Mouse (Mus musculus) splenic B cell, adult 2 months (primary cell): ENCODE results near the gene Tmem151b.

Experiments used
- DNase-seq: peaks from one replicate; pipeline ENCODE4 v3.0.0-alpha.2; 2011; ENCODE audit warnings: low read depth, low spot score
- H3K27me3 ChIP-seq: 2 replicates; pipeline ENCODE4 v1.6.1; 2012; ENCODE audit warnings: mild to moderate bottlenecking, low read length, moderate library complexity, mixed read lengths; ENCODE audit not compliant: control insufficient read depth, poor library complexity, insufficient read depth, severe bottlenecking
- H3K36me3 ChIP-seq: 2 replicates; pipeline ENCODE4 v1.6.1; 2012; ENCODE audit warnings: mild to moderate bottlenecking, low read length, moderate library complexity, mixed read lengths; ENCODE audit not compliant: control insufficient read depth, poor library complexity, insufficient read depth, severe bottlenecking

Gene Tmem151b

DNA sequence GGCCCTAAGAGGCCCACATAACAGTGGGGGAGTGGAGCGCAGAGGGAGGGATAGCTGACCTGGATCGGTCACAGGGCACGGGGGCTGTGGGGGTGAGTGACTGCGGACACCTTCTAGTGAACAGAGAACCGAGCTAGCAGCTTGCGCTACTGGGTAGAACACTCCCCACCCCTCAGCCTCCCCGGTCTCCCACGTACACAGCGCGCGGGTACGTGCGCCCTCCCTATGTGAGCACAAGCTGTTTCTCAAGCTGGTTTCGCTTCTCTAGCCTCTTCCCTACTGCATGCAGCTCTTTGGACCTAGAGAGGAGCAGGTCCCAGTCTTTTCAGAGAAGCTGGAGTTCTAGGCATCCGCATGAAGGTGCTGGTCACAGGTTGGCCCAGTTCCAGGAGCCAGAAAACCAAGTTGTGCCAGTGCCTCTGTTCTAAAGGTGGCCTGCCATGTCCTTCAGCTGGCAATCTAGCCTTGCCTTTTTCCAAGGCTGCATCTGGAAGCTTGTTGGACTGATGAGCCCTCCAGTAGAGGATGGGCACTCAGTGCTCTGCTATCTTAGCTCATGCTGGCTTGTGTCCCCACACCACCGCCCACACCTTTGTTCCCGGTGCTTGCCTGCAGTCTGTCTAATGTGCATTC, 24.8 kb upstream of the Tmem151b start:
- no peaks in the 10 kb centered on the region for H3K27me3 ChIP-seq
- DNase-seq, result peak; percentile 86
- peaks cover 18% of the 10 kb centered on the region for H3K36me3 ChIP-seq

DNA sequence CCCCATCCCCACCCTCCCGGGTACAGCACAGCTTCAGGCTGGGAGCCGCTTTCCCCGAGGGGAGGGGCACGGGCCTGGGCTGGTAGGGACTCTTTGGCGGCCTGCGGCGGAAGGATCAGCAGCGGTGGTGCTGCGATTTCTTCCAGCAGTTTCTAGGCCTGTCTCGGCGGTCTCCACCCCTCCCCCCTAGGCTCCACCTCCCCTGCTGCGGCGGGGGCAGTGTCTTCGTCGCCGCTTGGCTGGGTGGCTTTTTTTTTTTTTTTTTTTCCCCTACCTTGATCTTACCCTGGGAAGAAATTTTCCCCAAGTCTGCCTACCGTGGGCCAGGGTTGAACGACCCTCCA, 24.3 kb upstream of the Tmem151b start:
- Histone ChIP-seq H3K27me3 (no peaks in the 10 kb centered on the region), H3K36me3 (peaks cover 22% of the 10 kb centered on the region)
- DNase-seq, result peak; percentile 97

DNA sequence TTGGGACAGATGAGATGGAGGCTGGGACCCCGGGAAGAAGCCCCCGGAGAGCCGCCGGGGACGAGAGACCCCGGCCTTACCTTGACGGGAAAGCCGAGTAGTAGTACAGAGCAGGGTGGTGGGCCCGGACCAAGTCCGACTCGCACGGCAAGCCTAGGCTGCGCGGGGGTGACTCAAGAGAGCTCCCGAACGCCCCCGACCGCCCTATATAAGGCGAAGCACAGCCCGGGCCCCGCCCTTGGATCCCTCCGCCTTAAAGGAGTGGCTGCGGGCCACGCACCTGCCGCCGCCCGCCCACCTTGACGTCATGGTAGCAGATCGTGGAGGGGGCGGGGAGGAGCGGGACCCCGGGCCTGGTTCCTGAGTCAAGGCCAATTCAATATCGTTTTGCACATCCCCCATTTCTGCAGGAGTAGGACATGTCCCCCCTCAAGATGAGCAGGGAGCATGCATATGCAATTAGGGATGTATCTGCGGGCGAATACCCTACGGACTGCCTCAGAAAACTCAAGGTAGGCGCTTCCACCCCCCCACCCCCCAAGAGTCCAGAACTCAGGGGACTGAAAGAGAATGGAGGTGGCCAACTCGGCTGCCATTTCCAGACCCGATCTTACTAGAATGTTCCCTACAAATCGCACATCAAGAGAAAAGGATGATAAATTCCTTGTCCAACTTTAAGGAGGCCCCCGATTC, 23.8 kb upstream of the Tmem151b start, which contains the start of gene Hsp90ab1:
Gene Hsp90ab1 (minus strand): TSS at position 185 of the 693 bp plus-strand sequence.
- DNase-seq, result peak; percentile 99
- peaks cover 22% of the 10 kb centered on the region for H3K36me3 ChIP-seq

DNA sequence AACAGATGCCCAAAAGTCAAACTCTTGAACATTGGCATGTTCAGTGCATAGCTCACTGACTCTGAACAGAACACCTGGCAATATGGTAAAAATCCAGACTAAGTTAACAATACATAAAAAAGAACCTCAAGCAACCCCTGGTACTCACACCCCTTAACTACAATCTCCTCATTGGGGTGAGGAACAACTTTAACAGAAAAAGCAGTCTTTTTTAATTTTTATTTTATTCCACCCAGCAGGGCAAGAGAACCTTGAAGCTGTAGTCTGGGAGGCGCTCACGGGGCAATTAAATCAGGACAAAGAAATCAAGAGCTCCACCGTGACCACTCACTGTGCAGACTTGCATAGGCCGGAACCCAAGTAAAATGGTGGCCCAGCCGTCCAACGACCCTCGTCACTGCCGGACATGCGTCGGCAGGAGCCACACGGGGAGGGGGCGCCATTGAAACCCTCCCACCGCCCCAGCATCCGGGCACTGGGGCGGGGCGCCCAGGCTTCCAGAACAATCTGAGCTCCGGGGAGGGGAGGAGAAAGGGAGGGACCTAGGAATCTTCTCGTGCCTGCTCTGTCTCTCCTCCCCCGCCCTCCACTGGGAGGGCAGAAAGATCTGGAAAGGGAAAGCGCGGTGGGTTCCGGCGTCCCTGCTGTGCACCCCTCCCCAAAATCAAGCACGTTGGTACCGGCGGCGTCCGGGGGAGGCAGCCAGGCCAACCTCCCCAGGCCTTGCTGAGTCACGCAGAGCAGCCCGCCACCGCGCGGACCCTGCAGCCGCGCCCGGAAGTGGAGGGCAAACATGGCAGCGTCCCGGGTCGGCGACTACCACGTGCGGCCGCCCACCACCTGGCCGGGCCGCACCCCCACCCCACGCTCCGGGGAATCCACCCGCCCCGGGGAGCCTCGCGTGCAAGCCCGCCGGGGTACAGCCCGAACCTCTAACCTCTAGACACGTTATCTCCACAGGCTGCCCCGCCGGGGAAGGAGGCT, 22.9 kb upstream of the Tmem151b start:
- peaks cover 24% of the 10 kb centered on the region for H3K36me3 ChIP-seq
- no peaks in the 10 kb centered on the region for H3K27me3 ChIP-seq
- peak; percentile 79 for DNase-seq

More for the DNA sequence above, 23.8 kb upstream of the Tmem151b start, which contains the start of gene Hsp90ab1:
- no peaks in the 10 kb centered on the region for H3K27me3 ChIP-seq

DNA sequence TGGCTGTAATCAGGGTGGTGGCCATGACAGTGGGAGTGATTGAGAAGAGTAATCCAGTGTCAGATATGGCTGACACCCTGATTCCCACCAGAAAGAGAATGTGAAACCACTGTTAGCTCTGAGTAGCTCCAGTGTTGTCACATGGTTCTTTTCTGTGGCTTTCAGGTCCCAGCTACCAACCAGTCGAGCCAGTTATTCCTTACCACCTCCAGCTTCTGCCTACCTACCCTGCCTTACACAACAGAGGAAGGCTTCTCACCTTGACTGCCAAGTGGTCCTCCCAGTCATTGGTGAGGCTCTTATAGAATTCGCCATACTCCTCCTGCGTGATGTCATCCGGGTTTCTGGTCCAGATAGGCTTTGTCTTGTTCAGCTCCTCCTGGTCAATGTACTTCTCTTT, 20.5 kb upstream of the Tmem151b start:
- no peak for DNase-seq
- H3K36me3 ChIP-seq, result peaks cover 28% of the 10 kb centered on the region
- H3K27me3 ChIP-seq, result no peaks in the 10 kb centered on the region

DNA sequence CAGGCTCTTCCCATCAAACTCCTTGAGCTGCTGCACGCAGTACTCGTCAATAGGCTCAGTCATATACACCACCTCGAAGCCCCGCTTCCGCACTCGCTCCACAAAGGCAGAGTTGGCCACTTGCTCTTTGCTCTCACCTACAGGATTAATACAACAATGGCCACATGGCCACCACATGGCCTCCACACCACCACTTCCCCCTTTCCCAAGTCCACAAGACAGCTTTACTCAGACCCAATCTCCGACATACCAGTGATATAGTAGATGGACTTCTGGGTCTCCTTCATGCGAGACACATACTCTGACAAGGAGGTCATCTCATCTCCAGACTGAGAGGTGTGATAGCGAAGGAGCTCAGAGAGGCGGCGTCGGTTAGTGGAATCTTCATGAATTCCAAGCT, 19.5 kb upstream of the Tmem151b start:
- H3K36me3 ChIP-seq, result peaks cover 28% of the 10 kb centered on the region
- peak; percentile 41 for DNase-seq
- H3K27me3 ChIP-seq, result no peaks in the 10 kb centered on the region

DNA sequence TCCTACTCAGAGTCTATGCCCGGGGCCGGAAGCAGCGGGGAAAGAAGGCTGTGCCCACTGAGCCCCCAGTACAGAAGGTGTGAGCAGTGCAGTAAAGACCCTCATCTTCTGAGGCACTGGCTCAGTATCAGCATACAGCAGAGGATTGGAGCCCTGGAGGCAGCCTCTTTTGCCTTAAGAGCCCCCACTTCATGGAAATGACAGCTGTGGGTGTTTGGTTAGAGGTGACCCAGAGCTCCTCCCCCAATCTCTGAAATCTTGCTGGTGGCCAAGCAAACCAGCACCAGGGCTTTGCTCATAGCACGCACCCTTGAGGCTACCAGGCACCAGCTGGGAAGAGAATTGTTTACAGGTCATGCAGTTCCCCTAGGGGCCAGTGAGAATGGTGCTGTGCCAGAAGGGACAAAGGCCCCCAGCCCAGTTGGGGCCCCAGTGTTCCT, 17.7 kb upstream of the Tmem151b start:
- Histone ChIP-seq H3K36me3 (peaks cover 30% of the 10 kb centered on the region), H3K27me3 (no peaks in the 10 kb centered on the region)
- no peak for DNase-seq

DNA sequence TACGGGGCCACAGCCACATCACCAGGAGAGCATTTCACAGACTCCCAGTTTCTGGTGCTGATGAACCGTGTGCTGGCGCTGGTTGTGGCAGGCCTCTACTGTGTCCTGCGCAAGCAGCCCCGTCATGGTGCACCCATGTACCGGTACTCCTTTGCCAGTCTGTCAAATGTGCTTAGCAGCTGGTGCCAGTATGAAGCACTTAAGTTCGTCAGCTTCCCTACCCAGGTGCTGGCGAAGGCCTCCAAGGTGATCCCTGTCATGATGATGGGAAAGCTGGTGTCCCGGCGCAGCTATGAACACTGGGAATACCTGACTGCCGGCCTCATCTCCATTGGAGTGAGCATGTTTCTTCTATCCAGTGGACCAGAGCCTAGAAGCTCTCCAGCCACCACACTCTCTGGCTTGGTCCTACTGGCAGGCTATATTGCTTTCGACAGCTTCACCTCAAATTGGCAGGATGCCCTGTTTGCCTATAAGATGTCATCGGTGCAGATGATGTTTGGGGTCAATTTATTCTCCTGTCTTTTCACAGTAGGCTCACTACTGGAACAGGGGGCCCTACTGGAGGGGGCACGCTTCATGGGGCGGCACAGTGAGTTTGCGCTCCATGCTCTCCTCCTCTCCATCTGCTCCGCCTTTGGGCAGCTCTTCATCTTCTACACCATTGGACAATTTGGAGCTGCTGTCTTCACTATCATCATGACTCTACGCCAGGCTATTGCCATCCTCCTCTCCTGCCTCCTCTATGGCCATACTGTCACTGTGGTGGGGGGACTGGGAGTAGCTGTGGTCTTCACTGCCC, 17.1 kb upstream of the Tmem151b start:
- H3K36me3 ChIP-seq, result peaks cover 29% of the 10 kb centered on the region
- H3K27me3 ChIP-seq, result no peaks in the 10 kb centered on the region
- peak; percentile 56 for DNase-seq

DNA sequence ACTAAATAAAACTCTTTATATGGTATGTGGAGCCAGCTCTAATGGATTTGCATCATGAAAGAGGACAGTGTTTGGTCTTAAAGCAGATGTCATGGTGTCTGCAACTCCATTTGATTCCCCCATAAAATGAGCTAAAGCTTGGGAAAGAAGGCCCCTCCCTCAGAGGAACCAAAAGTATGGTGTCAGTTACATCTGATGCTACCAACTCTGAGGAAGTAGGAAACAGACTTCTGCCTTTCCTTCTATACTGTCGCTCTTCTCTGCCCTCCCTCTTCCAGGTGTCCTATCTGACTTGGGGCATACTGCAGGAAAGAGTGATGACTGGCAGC, 16.5 kb upstream of the Tmem151b start:
- peaks cover 25% of the 10 kb centered on the region for H3K36me3 ChIP-seq
- peak; percentile 53 for DNase-seq
- H3K27me3 ChIP-seq, result no peaks in the 10 kb centered on the region

DNA sequence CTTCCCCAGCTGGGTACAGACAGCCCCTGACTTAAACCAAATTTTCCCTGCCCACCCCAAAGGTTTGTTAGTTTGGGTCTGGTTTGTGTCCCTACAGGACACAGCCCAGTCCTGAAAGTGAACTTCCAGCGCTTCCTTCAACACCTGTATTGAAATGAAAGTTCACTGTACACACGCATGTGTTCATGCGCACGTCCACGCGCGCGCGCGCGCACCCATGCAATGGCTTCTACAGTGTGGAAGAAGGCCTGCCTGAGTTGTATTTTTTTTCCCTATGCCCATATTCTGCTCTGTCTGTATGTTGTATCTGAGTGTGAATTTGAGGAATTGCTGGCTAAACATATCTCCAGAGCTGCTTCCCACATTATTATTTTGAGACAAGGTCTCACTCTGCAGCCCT, 15.6 kb upstream of the Tmem151b start:
- H3K36me3 ChIP-seq, result peaks cover 20% of the 10 kb centered on the region
- H3K27me3 ChIP-seq, result no peaks in the 10 kb centered on the region
- DNase-seq, result peak; percentile 47

DNA sequence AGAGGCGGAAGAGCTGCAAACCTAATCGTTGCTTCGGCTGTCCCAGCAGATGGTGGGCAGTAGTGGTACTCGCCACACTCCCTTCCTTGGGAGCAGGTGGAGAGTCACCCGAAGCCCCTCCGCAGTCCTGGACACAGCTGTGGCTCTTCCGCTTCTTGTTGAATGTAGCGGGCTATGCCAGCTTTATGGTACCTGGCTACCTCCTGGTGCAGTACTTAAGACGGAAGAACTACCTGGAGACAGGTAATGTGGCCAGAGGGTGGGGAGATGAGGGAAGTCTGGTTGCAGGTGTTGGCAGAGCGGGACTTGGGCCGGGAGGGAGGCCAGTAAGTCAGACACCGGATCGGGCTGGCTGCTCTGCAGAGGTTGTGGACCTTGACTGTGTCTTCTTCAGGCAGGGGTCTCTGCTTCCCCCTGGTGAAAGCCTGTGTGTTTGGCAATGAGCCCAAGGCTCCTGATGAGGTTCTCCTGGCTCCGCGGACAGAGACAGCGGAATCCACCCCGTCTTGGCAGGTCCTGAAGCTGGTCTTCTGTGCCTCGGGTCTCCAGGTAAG, 15.1 kb upstream of the Tmem151b start:
- DNase-seq, result peak; percentile 66
- Histone ChIP-seq H3K36me3 (peaks cover 18% of the 10 kb centered on the region), H3K27me3 (no peaks in the 10 kb centered on the region)

DNA sequence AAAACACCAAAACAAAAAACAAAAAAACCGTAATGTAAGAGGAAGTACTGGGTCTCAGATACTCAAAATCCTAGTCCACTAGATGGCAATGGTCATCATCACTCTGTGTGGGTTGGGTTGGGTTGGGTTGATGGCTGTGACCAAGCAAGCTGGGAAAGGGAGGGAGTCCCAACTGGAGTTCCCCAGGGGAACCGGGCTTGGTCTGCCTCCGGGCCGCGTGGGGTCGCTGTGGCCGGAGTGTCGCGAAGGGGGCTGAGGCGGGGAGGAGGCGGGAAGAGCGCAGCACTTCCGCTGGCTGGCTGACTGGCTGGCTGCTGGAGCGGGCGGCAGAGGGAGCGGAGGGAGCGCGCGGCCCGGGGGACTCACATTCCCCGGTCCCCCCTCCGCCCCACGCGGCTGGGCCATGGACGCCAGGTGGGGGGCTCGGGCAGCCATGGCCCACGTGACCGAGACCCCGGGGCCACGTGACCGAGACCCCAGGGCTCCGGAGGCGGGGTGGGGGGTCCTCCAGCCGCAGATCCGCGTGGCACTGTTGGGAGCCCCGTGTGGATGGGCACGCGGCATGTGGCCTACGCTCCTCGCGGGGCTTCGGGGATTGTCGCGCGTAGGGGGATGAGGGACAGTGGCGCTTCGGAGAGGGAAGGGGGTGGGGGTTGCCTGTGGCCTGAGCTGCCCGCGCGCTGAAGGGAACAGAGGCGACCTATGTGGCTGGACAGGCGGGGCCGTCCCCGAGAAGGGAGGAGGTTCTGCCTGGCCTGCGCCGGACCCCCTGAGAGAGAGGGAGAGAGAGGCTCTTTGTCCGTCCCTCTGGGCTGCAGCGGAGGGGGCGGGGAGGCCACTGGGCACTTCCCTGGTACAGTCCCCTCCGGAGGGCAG, 14.4 kb upstream of the Tmem151b start, which contains the start of gene Slc35b2:
Gene Slc35b2 (plus strand): TSS at position 220 of the 876 bp plus-strand sequence.
- DNase-seq, result peak; percentile 88
- no peaks in the 10 kb centered on the region for H3K27me3 ChIP-seq
- peaks cover 13% of the 10 kb centered on the region for H3K36me3 ChIP-seq

DNA sequence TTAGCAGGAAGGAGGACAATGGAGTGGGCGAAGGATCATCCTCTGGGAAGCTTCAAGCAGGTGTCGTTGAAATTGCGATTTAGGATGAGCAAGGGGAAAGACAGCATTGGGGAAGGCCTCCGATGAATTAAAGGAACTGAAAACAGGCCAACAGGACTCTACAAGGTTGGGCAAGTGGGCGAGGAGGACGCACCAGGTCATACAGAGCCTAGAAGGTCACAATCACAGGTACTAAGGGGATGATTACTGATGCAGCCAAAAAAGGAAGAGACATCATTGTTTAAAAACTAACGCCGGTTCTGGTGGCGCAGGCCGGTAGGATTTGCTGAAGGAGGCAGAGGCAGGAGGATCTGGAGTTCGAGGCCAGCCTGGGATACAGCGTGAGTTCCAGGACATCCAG, 13.7 kb upstream of the Tmem151b start:
- Histone ChIP-seq H3K36me3 (peaks cover 15% of the 10 kb centered on the region), H3K27me3 (no peaks in the 10 kb centered on the region)
- DNase-seq, result peak; percentile 77
